Mouse (Mus musculus) liver, adult 2 months (tissue): ENCODE data around the gene Myo1d.

Source experiments
- CTCF ChIP-seq: fragments of 200-500 bp; IDR thresholded peaks from 2 replicates; pipeline ENCODE4 v1.5.1; 2011; ENCODE audit warnings: low read depth, low read length, control low read depth
- POLR2A ChIP-seq: fragments of 200-500 bp; IDR thresholded peaks from 2 replicates; pipeline ENCODE4 v1.6.1; 2011; ENCODE audit warnings: low read length, control low read depth; ENCODE audit not compliant: insufficient read depth; ENCODE audit errors: extremely low read depth

- TF ChIP-seq CTCF (no peak), POLR2A (no peak)
Observed at GRCm38 (mm10) chr11:80453198-80453597, 326.6 kb downstream of the Myo1d start.
